Mouse (Mus musculus) embryonic fibroblast, embryonic 13.5 days (primary cell): ENCODE results near the gene Exph5. TPM values are rescaled to one million over a fixed set of nuclear protein-coding genes. Genes with fewer than 3 reads are reported as not detected.

Source experiments
- H3K27ac ChIP-seq: 2 replicates; pipeline ENCODE4 v1.5.1; 2012; ENCODE audit warnings: low read length, control low read depth, inconsistent platforms; ENCODE audit not compliant: insufficient read depth
- H3K4me1 ChIP-seq: 2 replicates; pipeline ENCODE4 v1.6.1; 2011; ENCODE audit warnings: low read length; ENCODE audit not compliant: control insufficient read depth, insufficient read depth
- H3K4me3 ChIP-seq: 2 replicates; pipeline ENCODE4 v1.5.1; 2011; ENCODE audit warnings: mild to moderate bottlenecking, control low read depth, low read length; ENCODE audit not compliant: insufficient read depth
- CTCF ChIP-seq: IDR thresholded peaks from 2 replicates; pipeline ENCODE4 v1.5.1; 2011; ENCODE audit warnings: mild to moderate bottlenecking, control low read depth, low read length, moderate library complexity, borderline replicate concordance; ENCODE audit not compliant: insufficient read depth
- POLR2A ChIP-seq: IDR thresholded peaks from 2 replicates; pipeline ENCODE4 v1.6.1; 2011; ENCODE audit warnings: low read depth, mild to moderate bottlenecking, control low read depth, low read length, moderate library complexity
- polyA plus RNA-seq: library from polyadenylated mRNA; stranded (reverse); fragments of >200 nt; gene quantifications from 2 replicates; pipeline ENCODE4 v1.2.4, GENCODE M21; 2011; ENCODE audit warnings: low read depth; ENCODE audit not compliant: missing spikeins, insufficient read length

Exph5 gene
- polyA plus RNA-seq, 1 experiment: not detected

DNA sequence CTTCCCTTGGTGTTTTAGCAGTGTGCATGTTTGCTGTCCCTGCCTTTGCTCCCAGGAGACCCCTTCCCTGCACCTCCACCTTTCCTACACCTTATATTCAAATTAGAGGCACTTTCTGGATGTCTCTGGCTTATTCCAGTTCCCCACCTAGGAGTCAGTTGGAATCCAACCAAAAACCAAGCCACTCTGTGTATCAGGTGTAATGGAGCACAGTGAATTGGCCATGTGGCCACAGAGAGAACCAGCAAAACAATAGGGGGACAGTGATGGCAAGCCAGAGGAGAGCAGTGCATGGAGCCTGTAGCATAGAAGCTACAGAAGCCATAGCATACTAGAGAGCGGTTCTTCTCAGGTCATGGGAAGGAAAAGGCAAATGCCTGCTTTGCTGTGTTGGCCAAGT, 11.5 kb downstream of the Exph5 start:
- Histone ChIP-seq H3K4me1 (no peaks in the 10 kb centered on the region), H3K4me3 (no peak overlapping the region), H3K27ac (no peak overlapping the region)
- TF ChIP-seq POLR2A (no peak), CTCF (no peak)

DNA sequence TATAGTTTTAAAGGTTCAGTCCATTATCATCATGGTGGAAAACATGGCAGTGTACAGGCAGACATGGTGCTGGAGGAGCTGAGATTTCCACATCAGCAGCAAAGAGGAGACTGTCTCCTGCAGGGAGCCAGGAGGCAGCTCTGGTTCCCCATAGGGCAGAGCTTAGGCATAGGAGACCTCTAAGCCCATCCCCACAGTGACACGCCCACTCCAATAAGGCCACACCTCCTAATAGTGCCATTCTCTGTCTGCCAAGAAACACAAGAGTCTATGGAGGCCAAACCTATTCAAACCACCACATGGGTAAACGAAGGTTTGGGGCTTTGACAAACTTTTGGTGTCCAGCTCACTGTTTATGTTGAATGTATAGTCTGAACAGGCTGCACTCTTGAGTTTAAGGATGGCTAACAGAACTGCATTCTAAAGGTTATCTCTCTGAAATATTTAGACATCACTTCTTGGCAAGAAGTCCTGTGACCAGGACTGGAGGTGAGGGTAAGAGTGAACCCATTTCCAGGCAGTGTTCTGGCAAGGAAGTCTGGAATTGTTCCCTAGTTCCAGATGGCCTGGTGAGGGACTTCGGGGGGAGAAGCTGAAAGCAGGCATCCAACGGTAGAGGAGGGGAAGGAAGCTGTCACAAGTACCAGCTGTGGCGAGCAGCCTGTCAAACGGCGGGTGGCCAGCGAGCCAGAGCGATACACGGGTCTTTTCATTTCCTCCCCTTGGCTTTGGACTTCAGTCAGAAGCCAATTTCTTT, 19.6 kb downstream of the Exph5 start:
- TF ChIP-seq CTCF: no peak
- TF ChIP-seq POLR2A: no peak
- Histone ChIP-seq H3K4me1 (peaks cover 4% of the 10 kb centered on the region), H3K27ac (no peak overlapping the region), H3K4me3 (no peak overlapping the region)

DNA sequence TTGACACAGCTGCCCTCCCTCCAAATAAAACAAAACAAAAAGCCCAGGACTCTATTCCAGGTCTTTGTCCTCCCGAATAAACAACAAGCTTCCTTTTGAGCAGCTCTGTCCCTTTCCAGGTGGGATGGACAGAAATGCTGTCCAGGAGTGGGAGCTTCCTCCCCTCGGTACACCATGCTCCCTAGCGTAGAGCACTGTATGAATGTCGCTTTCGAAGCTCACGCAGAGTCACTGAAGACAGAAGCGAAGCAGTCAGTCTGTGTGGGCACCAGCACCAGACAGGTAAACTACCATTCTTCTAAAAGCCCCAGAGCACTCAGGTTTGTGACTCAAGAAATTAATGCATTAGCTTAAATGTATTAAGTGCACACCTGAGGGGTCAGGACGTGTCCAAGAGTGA, 20.2 kb downstream of the Exph5 start:
- H3K4me3 ChIP-seq: no peak overlapping the region
- H3K27ac ChIP-seq: no peak overlapping the region
- TF ChIP-seq POLR2A: no peak
- no peak for TF ChIP-seq CTCF
- H3K4me1 ChIP-seq: peaks cover 4% of the 10 kb centered on the region

DNA sequence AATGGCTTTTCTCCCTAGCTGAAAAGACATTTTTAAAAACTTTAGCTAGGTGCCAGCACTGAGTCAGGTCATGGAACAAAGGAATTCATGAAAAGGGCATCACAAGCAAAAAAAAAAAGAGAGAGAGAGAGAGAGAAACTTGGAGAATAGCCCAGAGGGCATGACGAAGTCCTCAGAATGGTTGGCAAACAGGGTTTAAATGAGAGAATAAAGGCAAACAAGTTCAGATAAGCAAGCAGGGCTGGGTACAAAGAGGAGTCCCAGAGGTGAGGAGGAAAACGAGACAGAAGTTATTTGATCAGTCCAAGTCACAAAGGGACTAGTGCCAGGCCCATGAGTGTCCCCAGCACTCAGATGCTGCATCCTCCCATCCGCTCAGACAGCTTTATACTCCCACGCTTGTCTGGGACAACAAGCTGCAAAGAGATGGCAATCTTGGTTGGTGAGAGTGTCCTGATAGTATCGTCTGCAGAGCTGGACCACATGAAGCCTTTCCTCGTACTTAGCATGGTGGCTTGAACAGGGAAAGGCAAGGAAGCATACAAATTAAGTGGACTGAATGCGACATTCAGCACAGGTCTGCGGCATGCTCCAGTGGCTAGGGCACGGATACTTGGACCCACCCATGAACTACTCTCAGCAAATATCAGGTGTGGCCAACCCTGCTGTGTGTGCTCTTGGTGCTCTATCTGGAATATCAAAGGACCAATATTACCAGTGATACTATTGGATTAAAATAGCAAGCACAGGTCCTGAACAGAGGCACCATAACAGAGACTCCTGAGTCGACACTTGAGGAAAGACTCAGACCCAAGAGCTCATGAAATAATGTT, 22.2 kb downstream of the Exph5 start:
- TF ChIP-seq POLR2A (no peak), CTCF (no peak)
- Histone ChIP-seq H3K4me1 (peaks cover 4% of the 10 kb centered on the region), H3K27ac (no peak overlapping the region), H3K4me3 (no peak overlapping the region)

DNA sequence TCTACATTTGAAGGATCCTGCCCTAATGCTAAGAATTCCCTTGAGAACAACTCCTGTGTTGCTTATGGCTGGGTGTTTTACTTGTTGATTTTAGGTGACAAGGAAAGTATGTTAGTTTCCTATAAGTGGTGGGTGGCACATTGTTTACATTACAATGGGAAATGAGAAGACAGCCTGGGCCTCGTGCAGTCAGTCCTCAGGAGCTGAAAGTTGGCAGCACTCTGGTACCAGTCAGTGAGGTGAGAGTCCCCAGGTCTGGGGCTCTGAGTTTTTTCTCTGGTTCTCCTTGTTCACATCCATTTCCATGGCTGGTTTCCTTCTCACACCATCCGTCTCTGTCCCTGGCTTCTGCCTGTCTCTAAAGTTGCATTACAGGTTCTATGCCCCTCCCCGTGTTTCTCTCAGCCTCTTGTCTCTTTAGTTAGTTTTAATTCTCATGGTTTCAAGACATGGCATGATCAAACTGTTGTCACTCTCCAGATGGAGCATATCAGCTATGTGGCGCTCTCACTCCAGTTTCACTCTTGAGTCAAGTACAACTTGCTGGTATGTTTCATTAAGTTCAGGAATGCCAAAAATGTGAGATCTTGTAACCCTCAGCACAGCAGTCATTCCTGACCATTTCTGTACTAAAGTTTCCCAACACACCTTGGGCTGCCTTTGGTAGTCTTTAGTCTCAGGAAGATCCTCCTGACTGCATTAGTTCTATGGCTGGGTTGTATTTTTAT, 24.1 kb downstream of the Exph5 start:
- TF ChIP-seq POLR2A (no peak), CTCF (no peak)

DNA sequence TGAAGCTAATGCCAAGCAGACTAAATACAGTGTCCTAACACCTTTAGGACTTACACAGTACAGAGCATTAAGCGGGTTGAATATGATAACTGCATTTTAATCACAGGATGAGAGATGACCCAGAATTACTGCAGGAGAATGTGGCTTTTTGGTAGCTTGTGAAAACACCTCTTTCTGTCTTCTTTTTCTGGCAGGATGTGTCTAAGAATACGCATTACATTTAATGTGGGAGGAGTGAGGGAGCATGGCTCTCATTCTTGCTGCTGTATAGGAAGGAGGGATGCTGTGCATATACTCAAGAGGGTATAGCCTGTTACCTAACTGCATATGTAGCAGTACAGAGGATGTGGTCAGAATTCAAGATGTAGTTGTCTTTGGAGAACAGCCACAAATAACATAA, 26.7 kb downstream of the Exph5 start:
- no peak overlapping the region for H3K27ac ChIP-seq
- TF ChIP-seq CTCF: no peak
- no peak for TF ChIP-seq POLR2A
- peaks cover 4% of the 10 kb centered on the region for H3K4me1 ChIP-seq
- no peak overlapping the region for H3K4me3 ChIP-seq

More for the DNA sequence above, 24.1 kb downstream of the Exph5 start:
- H3K27ac ChIP-seq: no peak overlapping the region
- no peak overlapping the region for H3K4me3 ChIP-seq
- H3K4me1 ChIP-seq: peaks cover 4% of the 10 kb centered on the region

DNA sequence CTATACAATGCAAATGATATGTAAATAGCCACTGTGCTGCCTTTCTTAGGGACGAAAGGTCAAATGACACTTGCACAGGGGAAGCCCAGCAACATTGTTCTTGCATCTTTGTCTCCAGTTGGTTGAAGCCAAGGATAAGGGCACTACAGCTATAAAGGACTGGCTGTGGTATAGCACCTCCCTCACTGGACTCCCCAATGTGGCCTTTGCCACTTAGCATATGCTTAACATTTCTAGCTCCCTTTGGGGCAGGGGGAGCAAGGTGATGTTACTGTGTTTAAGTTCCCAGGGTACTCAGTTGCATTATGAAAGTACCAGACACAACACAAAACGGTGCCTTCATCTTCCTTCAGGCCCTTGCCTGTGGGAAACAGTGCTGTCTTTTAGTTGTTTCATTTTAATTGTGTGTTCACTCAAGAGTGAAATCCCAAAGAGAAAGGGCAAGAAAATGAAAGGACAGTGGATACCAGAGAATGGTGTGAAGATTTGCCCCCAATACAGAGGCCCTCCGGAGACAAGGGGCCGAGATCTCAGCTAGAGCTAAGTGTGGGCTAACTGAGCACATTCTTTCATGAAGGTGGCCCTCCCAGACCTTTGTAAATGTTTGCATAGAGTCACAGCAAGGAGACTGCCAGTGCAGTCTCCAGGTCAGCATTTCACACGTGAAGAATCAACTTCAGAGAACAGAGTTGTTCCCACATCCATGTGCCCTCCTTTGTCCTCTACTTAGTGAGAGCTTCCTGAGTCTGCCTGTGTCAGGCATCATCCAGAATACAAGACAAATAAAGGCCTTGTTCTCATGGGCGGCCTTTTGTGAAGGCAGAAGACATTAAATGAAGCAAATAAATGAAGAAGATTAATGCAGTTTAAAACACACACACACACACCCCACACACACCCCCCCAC, 28.1 kb downstream of the Exph5 start:
- no peak for TF ChIP-seq POLR2A
- no peak for TF ChIP-seq CTCF
- H3K4me3 ChIP-seq: no peak overlapping the region
- H3K4me1 ChIP-seq: peaks cover 4% of the 10 kb centered on the region
- H3K27ac ChIP-seq: no peak overlapping the region

DNA sequence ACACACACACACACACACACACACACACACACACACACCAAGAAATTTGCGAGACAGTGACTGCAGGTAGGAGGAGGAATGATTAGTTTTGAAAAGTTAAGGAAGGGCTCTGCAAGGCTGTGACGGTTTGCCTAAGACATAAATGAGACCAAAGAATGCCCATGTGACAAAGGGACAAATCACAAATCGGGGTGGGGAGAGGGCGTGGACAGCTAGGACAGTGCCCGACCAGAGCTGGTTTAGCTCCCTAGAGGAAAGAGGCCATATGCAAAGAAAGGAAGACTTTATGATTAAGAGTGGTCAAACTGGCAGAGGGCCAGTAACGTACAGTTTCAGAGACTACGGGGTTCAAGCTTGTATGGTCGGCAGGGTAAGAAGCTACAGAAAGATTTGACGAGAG, 28.8 kb downstream of the Exph5 start:
- TF ChIP-seq CTCF (no peak), POLR2A (no peak)
- no peak overlapping the region for H3K27ac ChIP-seq

DNA sequence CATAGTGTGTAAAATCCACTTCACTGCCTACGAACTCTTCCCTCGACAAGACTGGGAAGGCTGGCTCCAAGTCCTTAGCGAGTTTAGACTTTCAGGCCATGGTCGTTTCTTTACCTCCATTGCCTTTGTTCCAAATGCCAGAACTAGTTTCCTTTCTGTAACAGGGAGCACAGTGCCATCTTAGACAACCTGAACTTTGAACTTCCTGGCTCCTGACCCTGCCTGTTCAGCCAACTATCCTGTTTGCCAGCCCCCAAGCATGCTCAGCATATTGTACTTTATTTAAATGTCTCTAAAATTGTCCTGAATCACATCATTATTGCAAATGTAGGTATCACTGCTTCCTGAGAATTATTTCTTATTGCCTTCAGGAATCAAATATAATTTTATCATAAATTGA, 32.0 kb downstream of the Exph5 start:
- H3K4me1 ChIP-seq: no peaks in the 10 kb centered on the region
- TF ChIP-seq POLR2A (no peak), CTCF (no peak)
- H3K27ac ChIP-seq: no peak overlapping the region
- no peak overlapping the region for H3K4me3 ChIP-seq

More for the DNA sequence above, 28.8 kb downstream of the Exph5 start:
- Histone ChIP-seq H3K4me1 (peaks cover 4% of the 10 kb centered on the region), H3K4me3 (no peak overlapping the region)
